Mouse (Mus musculus) embryonic facial prominence, embryonic 10.5 days (tissue): Measurements from ENCODE around the gene Xpr1. TPM values are rescaled to one million over a fixed set of nuclear protein-coding genes. Genes with fewer than 3 reads are reported as not detected.

Source experiments
- DNase-seq: peaks from one replicate; pipeline ENCODE4 v3.0.0-alpha.2; 2017; ENCODE audit warnings: low spot score
- H3K27ac ChIP-seq: fragments of 300-500 bp; sonication (generic); replicated peaks from 2 replicates; pipeline ENCODE4 v1.5.1; 2016; ENCODE audit warnings: mild to moderate bottlenecking
- H3K27me3 ChIP-seq: fragments of 300-500 bp; sonication (generic); replicated peaks from 2 replicates; pipeline ENCODE4 v1.6.1; 2016; ENCODE audit warnings: low read depth, mild to moderate bottlenecking; ENCODE audit not compliant: poor library complexity, severe bottlenecking
- H3K36me3 ChIP-seq: fragments of 300-500 bp; sonication (generic); replicated peaks from 2 replicates; pipeline ENCODE4 v1.6.1; 2016; ENCODE audit warnings: mild to moderate bottlenecking, moderate library complexity
- H3K4me1 ChIP-seq: fragments of 300-500 bp; sonication (generic); 2 replicates; pipeline ENCODE4 v1.6.1; 2016
- H3K4me3 ChIP-seq: fragments of 300-500 bp; sonication (generic); 2 replicates; pipeline ENCODE4 v1.5.1; 2016; ENCODE audit warnings: mild to moderate bottlenecking, moderate library complexity
- H3K9me3 ChIP-seq: fragments of 300-500 bp; sonication (generic); 2 replicates; pipeline ENCODE4 v1.6.1; 2016; ENCODE audit warnings: mild to moderate bottlenecking
- WGBS: fragments of 180-500 bp; shearing (Covaris S2); methylation state at CpG from one replicate; pipeline ENCODE4 v1.1.7; 2016; 5-methylcytosine and 5-hydroxymethylcytosine counted together
- polyA plus RNA-seq: library from polyadenylated mRNA; unstranded; fragments of >200 nt; fragmentation: Nextera tagmentation; extraction: Ambion mirVana; gene quantifications from 2 replicates; pipeline ENCODE4 v1.2.1, GENCODE M21; 2016

Xpr1 gene
- polyA plus RNA-seq, 1 experiment from 2014 or later = 8.2 TPM

- no peaks in the 10 kb centered on the region for H3K36me3 ChIP-seq
- 86% methylated on average over 4 of the region's 4 CpGs for WGBS
- H3K9me3 ChIP-seq = no peaks in the 10 kb centered on the region
- no peak for DNase-seq
- no peak overlapping the region for H3K27ac ChIP-seq
- H3K4me1 ChIP-seq = no peaks in the 10 kb centered on the region
- H3K27me3 ChIP-seq = no peaks in the 10 kb centered on the region
- no peak overlapping the region for H3K4me3 ChIP-seq
These were observed 64.1 kb downstream of the Xpr1 start for GRCm38 (mm10) chr1:155353096-155353495.

GRCm38 (mm10) chr1:155351527-155351926, 65.7 kb downstream of the Xpr1 start:
- H3K27ac ChIP-seq = no peak overlapping the region
- no peaks in the 10 kb centered on the region for H3K27me3 ChIP-seq
- H3K4me1 ChIP-seq = no peaks in the 10 kb centered on the region
- 87% methylated on average over 4 of the region's 4 CpGs for WGBS
- no peak overlapping the region for H3K4me3 ChIP-seq
- no peaks in the 10 kb centered on the region for H3K36me3 ChIP-seq
- H3K9me3 ChIP-seq = no peaks in the 10 kb centered on the region
- DNase-seq = no peak

GRCm38 (mm10) chr1:155348491-155348890, 68.7 kb downstream of the Xpr1 start:
- Histone ChIP-seq H3K27ac (no peak overlapping the region), H3K9me3 (no peaks in the 10 kb centered on the region), H3K27me3 (no peaks in the 10 kb centered on the region), H3K4me1 (no peaks in the 10 kb centered on the region), H3K36me3 (no peaks in the 10 kb centered on the region), H3K4me3 (no peak overlapping the region)
- no peak for DNase-seq
- WGBS = 89% methylated on average over 3 of the region's 3 CpGs

GRCm38 (mm10) chr1:155347339-155347738, 69.9 kb downstream of the Xpr1 start:
- DNase-seq = no peak
- H3K9me3 ChIP-seq = no peaks in the 10 kb centered on the region
- no peak overlapping the region for H3K27ac ChIP-seq
- no peak overlapping the region for H3K4me3 ChIP-seq
- H3K4me1 ChIP-seq = no peaks in the 10 kb centered on the region
- no peaks in the 10 kb centered on the region for H3K36me3 ChIP-seq
- WGBS = 87% methylated on average over 4 of the region's 4 CpGs
- H3K27me3 ChIP-seq = no peaks in the 10 kb centered on the region

GRCm38 (mm10) chr1:155344019-155344418, 73.2 kb downstream of the Xpr1 start:
- H3K9me3 ChIP-seq = no peaks in the 10 kb centered on the region
- no peak overlapping the region for H3K27ac ChIP-seq
- no peaks in the 10 kb centered on the region for H3K4me1 ChIP-seq
- H3K36me3 ChIP-seq = no peaks in the 10 kb centered on the region
- no peaks in the 10 kb centered on the region for H3K27me3 ChIP-seq
- DNase-seq = no peak
- WGBS = 85% methylated on average over 2 of the region's 2 CpGs
- no peak overlapping the region for H3K4me3 ChIP-seq

- Histone ChIP-seq H3K27ac (no peak overlapping the region), H3K4me3 (no peak overlapping the region), H3K9me3 (no peaks in the 10 kb centered on the region), H3K27me3 (no peaks in the 10 kb centered on the region), H3K36me3 (0 out of 2 replicates have a peak, but pooled peaks cover 3% of the 10 kb centered on the region), H3K4me1 (no peaks in the 10 kb centered on the region)
- DNase-seq = no peak
- WGBS = 80% methylated on average over 2 of the region's 2 CpGs
These were observed 77.6 kb downstream of the Xpr1 start for GRCm38 (mm10) chr1:155339622-155340021.

GRCm38 (mm10) chr1:155337315-155337714, 79.9 kb downstream of the Xpr1 start:
- no peaks in the 10 kb centered on the region for H3K9me3 ChIP-seq
- no peaks in the 10 kb centered on the region for H3K4me1 ChIP-seq
- 87% methylated on average over 4 of the region's 4 CpGs for WGBS
- no peaks in the 10 kb centered on the region for H3K27me3 ChIP-seq
- no peak overlapping the region for H3K4me3 ChIP-seq
- DNase-seq = no peak
- 0 out of 2 replicates have a peak, but pooled peaks cover 3% of the 10 kb centered on the region for H3K36me3 ChIP-seq
- H3K27ac ChIP-seq = no peak overlapping the region

GRCm38 (mm10) chr1:155335963-155336362, 81.3 kb downstream of the Xpr1 start:
- 63% methylated on average over 6 of the region's 6 CpGs for WGBS
- Histone ChIP-seq H3K27me3 (no peaks in the 10 kb centered on the region), H3K9me3 (no peaks in the 10 kb centered on the region), H3K36me3 (peaks cover 7% of the 10 kb centered on the region), H3K4me3 (no peak overlapping the region), H3K27ac (no peak overlapping the region), H3K4me1 (no peaks in the 10 kb centered on the region)
- no peak for DNase-seq

- no peak overlapping the region for H3K4me3 ChIP-seq
- no peaks in the 10 kb centered on the region for H3K9me3 ChIP-seq
- WGBS = 57% methylated on average over 1 of the region's 1 CpGs
- H3K27me3 ChIP-seq = no peaks in the 10 kb centered on the region
- DNase-seq = no peak
- H3K4me1 ChIP-seq = 0 out of 2 replicates have a peak, but pooled peaks cover 3% of the 10 kb centered on the region
- no peak overlapping the region for H3K27ac ChIP-seq
- no peaks in the 10 kb centered on the region for H3K36me3 ChIP-seq
These were observed 95.0 kb downstream of the Xpr1 start for GRCm38 (mm10) chr1:155322183-155322582.

- DNase-seq = no peak
- Histone ChIP-seq H3K4me1 (0 out of 2 replicates have a peak, but pooled peaks cover 3% of the 10 kb centered on the region), H3K4me3 (no peak overlapping the region), H3K9me3 (no peaks in the 10 kb centered on the region), H3K36me3 (no peaks in the 10 kb centered on the region), H3K27ac (no peak overlapping the region), H3K27me3 (no peaks in the 10 kb centered on the region)
- WGBS = 82% methylated on average over 7 of the region's 7 CpGs
These were observed 97.0 kb downstream of the Xpr1 start for GRCm38 (mm10) chr1:155320091-155320833.

- no peaks in the 10 kb centered on the region for H3K27me3 ChIP-seq
- 0 out of 2 replicates have a peak, but pooled peaks cover 3% of the 10 kb centered on the region for H3K4me1 ChIP-seq
- no peaks in the 10 kb centered on the region for H3K36me3 ChIP-seq
- 85% methylated on average over 4 of the region's 4 CpGs for WGBS
- no peak overlapping the region for H3K4me3 ChIP-seq
- no peaks in the 10 kb centered on the region for H3K9me3 ChIP-seq
- H3K27ac ChIP-seq = no peak overlapping the region
- DNase-seq = no peak
These were observed 97.7 kb downstream of the Xpr1 start for GRCm38 (mm10) chr1:155319513-155319912.

- 70% methylated on average over 3 of the region's 3 CpGs for WGBS
- no peak for DNase-seq
- peaks cover 7% of the 10 kb centered on the region; the same call in 1 of the 2 replicates for H3K27me3 ChIP-seq
- H3K9me3 ChIP-seq = no peaks in the 10 kb centered on the region
- 0 out of 2 replicates have a peak, but pooled peaks cover 7% of the 10 kb centered on the region for H3K36me3 ChIP-seq
- H3K4me1 ChIP-seq = peaks cover 12% of the 10 kb centered on the region
- no peak overlapping the region for H3K4me3 ChIP-seq
- H3K27ac ChIP-seq = no peak overlapping the region
These were observed 105.5 kb downstream of the Xpr1 start for GRCm38 (mm10) chr1:155311672-155312071.

GRCm38 (mm10) chr1:155306879-155307278, 110.3 kb downstream of the Xpr1 start:
- 51% methylated on average over 3 of the region's 3 CpGs for WGBS
- DNase-seq = no peak

More at GRCm38 (mm10) chr1:155306879-155307278, 110.3 kb downstream of the Xpr1 start:
- no peaks in the 10 kb centered on the region for H3K9me3 ChIP-seq
- 0 out of 2 replicates have a peak, but pooled peaks cover 4% of the 10 kb centered on the region for H3K36me3 ChIP-seq
- no peak overlapping the region for H3K27ac ChIP-seq
- H3K4me1 ChIP-seq = peaks cover 15% of the 10 kb centered on the region
- no peak overlapping the region for H3K4me3 ChIP-seq
- H3K27me3 ChIP-seq = peaks cover 7% of the 10 kb centered on the region; the same call in 1 of the 2 replicates
